Mouse (Mus musculus) forebrain, embryonic 13.5 days (tissue): ENCODE measurements around the gene Shisa9. TPM values are rescaled to one million over a fixed set of nuclear protein-coding genes. Genes with fewer than 3 reads are reported as not detected.

Experiments used
- ATAC-seq: fragments of 200-750 bp; cut with Nextera tagmentation; 2 replicates; pipeline ENCODE4 v1.8.0; 2017
- H3K27ac ChIP-seq: fragments of 300-500 bp; sonication (generic); 2 replicates; pipeline ENCODE4 v1.5.1; 2015; ENCODE audit warnings: inconsistent platforms, mild to moderate bottlenecking, moderate library complexity
- H3K27me3 ChIP-seq: fragments of 300-500 bp; sonication (generic); 2 replicates; pipeline ENCODE4 v1.6.1; 2015; ENCODE audit warnings: mild to moderate bottlenecking, inconsistent platforms
- H3K36me3 ChIP-seq: fragments of 300-500 bp; sonication (generic); 2 replicates; pipeline ENCODE4 v1.6.1; 2015; ENCODE audit warnings: mild to moderate bottlenecking, inconsistent platforms; ENCODE audit not compliant: poor library complexity, severe bottlenecking
- H3K4me1 ChIP-seq: fragments of 300-500 bp; sonication (generic); 2 replicates; pipeline ENCODE4 v1.6.1; 2015; ENCODE audit warnings: inconsistent platforms
- H3K4me2 ChIP-seq: fragments of 300-500 bp; sonication (generic); 2 replicates; pipeline ENCODE4 v1.6.1; 2015; ENCODE audit warnings: inconsistent platforms, mild to moderate bottlenecking, moderate library complexity
- H3K4me3 ChIP-seq: fragments of 300-500 bp; sonication (generic); 2 replicates; pipeline ENCODE4 v1.5.1; 2015; ENCODE audit warnings: mild to moderate bottlenecking, inconsistent platforms
- H3K9ac ChIP-seq: fragments of 300-500 bp; sonication (generic); 2 replicates; pipeline ENCODE4 v1.6.1; 2015; ENCODE audit warnings: mild to moderate bottlenecking, inconsistent platforms
- H3K9me3 ChIP-seq: fragments of 300-500 bp; sonication (generic); replicated peaks from 2 replicates; pipeline ENCODE4 v1.6.1; 2016; ENCODE audit warnings: inconsistent platforms
- WGBS: fragments of 180-500 bp; shearing (Covaris S2); methylation state at CpG from one replicate; pipeline ENCODE4 v1.1.7; 2015; 5-methylcytosine and 5-hydroxymethylcytosine counted together
- polyA plus RNA-seq: library from polyadenylated mRNA; unstranded; fragments of >200 nt; fragmentation: Nextera tagmentation; extraction: Ambion mirVana; gene quantifications from 2 replicates; pipeline ENCODE4 v1.2.1, GENCODE M21; 2015

The Shisa9 gene
- polyA plus RNA-seq, 1 experiment from 2014 or later, result 2.1 TPM

DNA sequence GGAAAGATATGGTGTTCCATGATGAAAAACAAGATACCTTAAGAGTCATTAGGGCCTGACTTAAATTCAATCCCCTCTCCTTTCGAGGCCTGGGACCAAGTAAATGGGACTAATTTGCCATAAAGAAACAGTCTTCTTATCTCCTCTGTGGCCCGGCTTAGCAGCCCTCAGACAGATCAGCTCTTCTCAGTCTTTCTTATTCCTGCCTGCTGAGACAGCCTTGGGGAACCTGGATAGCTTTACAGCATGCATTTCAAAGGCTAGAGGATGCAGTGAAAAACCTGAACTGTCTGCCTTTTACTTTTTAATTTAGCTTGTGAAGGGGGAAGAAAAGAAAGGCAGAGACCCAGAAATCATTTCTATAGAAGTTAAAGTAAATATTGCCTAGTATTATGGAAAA is 275.4 kb downstream of the Shisa9 start:
- Histone ChIP-seq H3K36me3 (no peaks in the 10 kb centered on the region), H3K4me1 (no peaks in the 10 kb centered on the region), H3K9ac (no peak overlapping the region), H3K9me3 (no peaks in the 10 kb centered on the region), H3K4me2 (no peak overlapping the region), H3K27me3 (no peaks in the 10 kb centered on the region), H3K27ac (no peak overlapping the region), H3K4me3 (no peak overlapping the region)
- ATAC-seq, result no peak
- 8% methylated on average over 2 of the region's 2 CpGs for whole genome bisulfite sequencing

GRCm38 (mm10) chr16:12265828-12266227 is 281.9 kb downstream of the Shisa9 start:
- Histone ChIP-seq H3K4me1 (no peaks in the 10 kb centered on the region), H3K4me3 (no peak overlapping the region), H3K9ac (no peak overlapping the region), H3K27ac (no peak overlapping the region), H3K36me3 (no peaks in the 10 kb centered on the region), H3K4me2 (no peak overlapping the region), H3K27me3 (no peaks in the 10 kb centered on the region), H3K9me3 (no peaks in the 10 kb centered on the region)
- 91% methylated on average over 2 of the region's 2 CpGs for WGBS
- no peak for ATAC-seq

DNA sequence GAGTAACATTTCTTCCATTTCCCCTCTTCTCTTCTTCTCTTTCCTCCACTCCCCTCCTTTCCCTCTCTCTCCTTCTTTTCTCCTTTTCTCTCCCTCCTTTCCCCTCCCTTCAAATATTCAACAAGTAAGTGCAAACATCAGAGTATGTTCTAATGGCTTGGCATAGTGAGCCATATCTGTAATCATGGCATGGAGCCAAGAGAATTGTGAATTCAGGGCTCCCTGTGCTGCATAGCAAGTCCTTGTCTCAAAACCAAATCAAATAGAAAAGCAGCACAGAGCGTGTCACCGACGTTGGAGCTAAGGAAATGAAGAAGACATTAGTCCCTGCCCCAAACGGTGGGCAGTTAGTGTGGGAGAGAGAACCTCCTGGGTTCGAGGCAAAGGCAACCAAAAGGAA is 316.6 kb downstream of the Shisa9 start:
- 62% methylated on average over 5 of the region's 5 CpGs for WGBS
- ATAC-seq, result no peak
- no peaks in the 10 kb centered on the region for H3K4me1 ChIP-seq
- no peak overlapping the region for H3K9ac ChIP-seq
- no peaks in the 10 kb centered on the region for H3K27me3 ChIP-seq
- no peak overlapping the region for H3K4me2 ChIP-seq
- no peak overlapping the region for H3K27ac ChIP-seq
- H3K9me3 ChIP-seq, result no peaks in the 10 kb centered on the region
- no peaks in the 10 kb centered on the region for H3K36me3 ChIP-seq
- no peak overlapping the region for H3K4me3 ChIP-seq

- no peaks in the 10 kb centered on the region for H3K27me3 ChIP-seq
- no peaks in the 10 kb centered on the region for H3K36me3 ChIP-seq
- no peak overlapping the region for H3K4me2 ChIP-seq
- no peak for ATAC-seq
- no peak overlapping the region for H3K4me3 ChIP-seq
- H3K9me3 ChIP-seq, result no peaks in the 10 kb centered on the region
- H3K4me1 ChIP-seq, result no peaks in the 10 kb centered on the region
- no peak overlapping the region for H3K9ac ChIP-seq
- H3K27ac ChIP-seq, result no peak overlapping the region
Measured at GRCm38 (mm10) chr16:12303420-12303819, 319.5 kb downstream of the Shisa9 start.

DNA sequence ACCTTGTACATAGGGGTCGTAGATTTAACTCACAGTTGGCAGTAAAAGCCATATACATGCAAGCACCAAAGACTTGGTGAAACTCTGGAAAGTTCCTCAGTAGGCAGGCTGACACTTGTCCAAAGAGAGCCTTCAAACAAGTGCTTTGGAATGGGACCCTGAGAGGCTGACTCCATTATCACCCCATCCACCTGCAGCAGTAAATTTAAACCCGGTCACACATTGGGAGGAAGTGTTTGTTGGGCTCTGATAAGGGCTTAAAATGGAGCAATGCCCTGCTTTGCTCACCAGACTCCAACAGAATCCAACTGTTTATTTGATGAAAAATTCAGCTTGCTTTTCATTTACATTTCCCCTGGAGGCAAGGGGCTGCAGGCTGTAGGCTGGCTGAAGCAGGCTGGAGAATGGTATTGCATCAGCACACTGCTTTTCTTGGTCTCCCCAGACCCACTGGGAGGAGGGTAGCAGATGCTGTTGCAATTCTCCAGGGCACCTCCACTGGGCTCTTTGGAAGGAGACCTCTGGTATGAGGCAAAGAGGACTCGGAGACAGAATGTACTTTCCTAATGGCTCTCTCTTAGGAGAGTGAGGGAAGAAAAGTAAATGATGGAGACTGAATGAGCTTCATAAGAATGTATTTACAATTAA is 323.5 kb downstream of the Shisa9 start:
- Histone ChIP-seq H3K4me3 (no peak overlapping the region), H3K4me2 (no peak overlapping the region), H3K27ac (no peak overlapping the region), H3K4me1 (no peaks in the 10 kb centered on the region), H3K27me3 (no peaks in the 10 kb centered on the region), H3K9me3 (no peaks in the 10 kb centered on the region), H3K9ac (no peak overlapping the region), H3K36me3 (no peaks in the 10 kb centered on the region)
- ATAC-seq, result no peak
- 84% methylated on average over 3 of the region's 3 CpGs for WGBS

DNA sequence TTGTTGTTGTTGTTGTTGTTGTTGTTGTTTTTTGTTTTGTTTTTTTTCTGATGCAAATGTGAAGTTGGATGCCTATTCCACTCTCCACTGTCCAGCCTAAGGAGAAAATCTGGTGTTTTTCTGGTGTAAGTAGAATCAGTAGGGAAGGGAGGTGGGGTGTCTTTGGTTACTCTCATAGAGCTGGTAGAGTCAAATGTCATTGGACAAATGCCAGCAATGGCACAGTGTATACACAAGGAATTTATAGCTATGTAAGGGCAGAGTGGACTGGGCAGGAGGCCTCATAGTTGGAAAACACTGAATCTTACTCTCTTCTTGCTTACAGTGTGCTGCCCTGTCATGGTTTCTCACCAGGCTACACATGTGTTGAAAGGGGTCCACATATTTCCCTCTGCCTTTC is 325.9 kb downstream of the Shisa9 start:
- no peak overlapping the region for H3K4me3 ChIP-seq
- H3K4me1 ChIP-seq, result no peaks in the 10 kb centered on the region
- H3K9me3 ChIP-seq, result no peaks in the 10 kb centered on the region
- H3K9ac ChIP-seq, result no peak overlapping the region
- H3K27ac ChIP-seq, result no peak overlapping the region
- no peaks in the 10 kb centered on the region for H3K36me3 ChIP-seq
- no peaks in the 10 kb centered on the region for H3K27me3 ChIP-seq
- no peak overlapping the region for H3K4me2 ChIP-seq
- ATAC-seq, result no peak

GRCm38 (mm10) chr16:12315627-12316026 is 331.7 kb downstream of the Shisa9 start:
- Histone ChIP-seq H3K27me3 (no peaks in the 10 kb centered on the region), H3K27ac (no peak overlapping the region), H3K4me1 (no peaks in the 10 kb centered on the region), H3K4me3 (no peak overlapping the region), H3K9ac (no peak overlapping the region), H3K4me2 (no peak overlapping the region), H3K9me3 (no peaks in the 10 kb centered on the region), H3K36me3 (no peaks in the 10 kb centered on the region)
- no peak for ATAC-seq

Other genes starting within 250 kb of the Shisa9 start
- 11.9 and 13.7 TPM in 2 replicates for gene Cpped1, start 74.7 kb upstream of the Shisa9 start, polyA plus RNA-seq